Mouse (Mus musculus): ENCODE data around the gene Sez6l2.

GRCm38 (mm10) chr7:126975950-126976866, 25.8 kb downstream of the Sez6l2 start, which contains the start of gene Cdiptos:
- TF ChIP-seq GATA1 (IDR thresholded peaks at IDR 0.05; ENCODE audit: borderline replicate concordance, low read length) (no peak), FLI1 (IDR thresholded peaks at IDR 0.05; ENCODE audit: low read length) (0 out of 2 replicates have a peak, but pooled peaks have one; percentile 16)

Measured in megakaryocyte, embryonic 14.5 days (primary cell).